Mouse (Mus musculus) left cerebral cortex, adult 8-10 months (tissue): ENCODE data around the gene Il10ra. TPM values are rescaled to one million over a fixed set of nuclear protein-coding genes. Genes with fewer than 3 reads are reported as not detected.

Experiments used
- DNase-seq, 2 experiments: peaks; one replicate each; pipeline ENCODE4 v3.0.0; 2022; ENCODE audit warnings: low spot score in 2 of 2
- total RNA-seq, 4 experiments: library from RNA; stranded (reverse); gene quantifications; 2 replicates each; pipeline ENCODE4 v1.2.4; 2022

Il10ra gene
- total RNA-seq, 4 experiments from 2014 or later, result 3.2 to 8.3 (median 4.9) TPM

DNA sequence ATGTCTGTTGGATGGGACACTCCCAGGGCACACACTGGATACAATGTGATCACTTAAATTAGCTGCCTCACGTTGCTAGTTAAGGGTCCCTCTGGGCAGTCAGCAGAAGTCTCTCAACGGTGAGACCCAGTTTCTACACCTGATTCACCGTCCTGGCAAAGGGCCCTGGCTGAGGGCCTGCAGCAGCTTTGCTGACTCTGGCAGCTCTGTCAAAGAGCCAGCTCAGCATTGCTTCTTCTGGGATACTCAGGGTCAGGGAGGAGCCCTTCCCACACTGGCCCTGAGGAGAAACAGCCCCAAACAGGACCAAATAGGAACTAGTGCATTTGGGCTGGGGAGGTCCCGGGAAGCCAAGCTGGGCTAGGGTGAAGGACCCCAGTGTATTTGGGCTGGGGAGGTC is 7.5 kb downstream of the Il10ra start:
- no peak for DNase-seq

DNA sequence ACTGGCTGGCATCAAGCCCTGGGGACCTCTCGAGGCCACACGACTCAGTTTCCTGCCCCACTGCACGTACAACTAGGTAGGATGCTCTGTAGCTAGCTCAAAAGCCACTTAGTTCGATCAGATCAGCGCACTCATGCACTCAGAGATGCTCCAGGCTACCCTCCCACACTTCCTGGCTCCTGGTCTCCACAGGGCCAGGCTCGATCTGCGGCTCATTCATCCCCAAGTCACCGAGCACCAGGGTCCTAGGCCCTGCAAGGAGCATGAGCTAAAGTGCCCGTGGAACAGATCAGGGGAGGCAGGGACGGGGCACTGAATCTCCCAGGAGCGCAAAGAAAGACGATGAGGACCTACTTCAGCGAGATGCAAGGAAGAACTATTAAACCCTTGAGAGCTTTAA is 9.9 kb downstream of the Il10ra start:
- DNase-seq, result no peak

DNA sequence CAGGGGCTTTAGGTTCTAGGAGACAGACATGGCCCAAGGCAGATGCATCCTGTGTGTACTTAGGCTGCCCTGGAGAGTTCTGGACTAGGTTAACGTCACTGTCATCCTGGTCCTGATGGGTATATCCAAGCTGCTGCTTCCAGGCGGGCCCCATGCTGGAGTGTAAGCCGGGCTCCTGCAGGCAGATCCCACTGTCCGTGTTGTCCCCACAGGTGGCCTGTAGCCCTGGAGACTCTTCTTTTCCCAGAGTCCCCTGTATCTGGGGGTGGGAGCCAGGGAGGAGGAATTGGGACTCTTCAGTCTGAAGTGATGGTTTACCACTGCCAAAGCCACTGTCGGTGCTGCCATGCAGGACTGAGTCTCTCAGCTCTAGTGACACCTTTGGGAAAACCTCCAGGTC is 13.0 kb downstream of the Il10ra start:
- no peak for DNase-seq

DNA sequence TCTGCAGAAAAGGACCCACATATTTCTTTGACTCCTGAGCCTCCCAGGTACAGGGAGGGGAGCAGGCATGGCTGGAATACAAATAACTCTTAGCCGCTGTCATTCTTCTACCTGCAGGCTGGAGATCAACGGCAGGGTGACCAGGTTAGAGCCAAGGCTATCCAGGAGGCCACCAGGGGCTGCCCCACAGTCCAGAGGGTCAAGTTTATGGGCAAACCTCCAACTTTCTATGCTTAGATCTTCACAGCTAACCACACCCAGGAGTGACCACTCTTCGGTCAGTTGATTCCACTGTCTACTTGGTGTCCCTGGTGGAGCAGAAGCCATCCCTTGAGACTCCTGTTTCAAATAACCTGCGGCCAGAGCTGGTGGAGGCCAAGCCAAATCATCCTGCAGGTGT is 13.5 kb downstream of the Il10ra start:
- no peak for DNase-seq

- no peak for DNase-seq
These were observed 14.3 kb downstream of the Il10ra start for GRCm38 (mm10) chr9:45254605-45255004.

DNA sequence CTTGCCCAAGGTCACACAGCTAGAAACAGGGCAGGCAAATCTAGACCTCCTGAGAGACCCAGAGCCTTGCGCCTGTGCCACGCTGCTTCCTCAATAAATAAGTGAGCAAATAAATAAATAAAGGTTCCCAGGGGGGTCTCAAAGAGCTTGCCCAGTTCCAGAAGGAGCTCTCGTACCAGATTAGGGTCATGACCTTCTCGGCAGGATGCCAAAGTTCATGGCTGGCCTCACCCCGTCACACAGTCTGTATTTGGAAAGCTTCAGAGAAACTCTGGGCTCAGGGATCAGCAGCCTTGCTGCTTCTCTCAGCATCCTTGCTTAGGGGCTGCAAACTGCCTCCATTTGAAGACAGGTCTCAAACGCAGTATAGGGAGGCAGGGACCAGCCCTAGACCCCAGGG is 14.9 kb downstream of the Il10ra start:
- no peak for DNase-seq

- DNase-seq, result no peak
These were observed 16.6 kb downstream of the Il10ra start for GRCm38 (mm10) chr9:45252395-45252794.

DNA sequence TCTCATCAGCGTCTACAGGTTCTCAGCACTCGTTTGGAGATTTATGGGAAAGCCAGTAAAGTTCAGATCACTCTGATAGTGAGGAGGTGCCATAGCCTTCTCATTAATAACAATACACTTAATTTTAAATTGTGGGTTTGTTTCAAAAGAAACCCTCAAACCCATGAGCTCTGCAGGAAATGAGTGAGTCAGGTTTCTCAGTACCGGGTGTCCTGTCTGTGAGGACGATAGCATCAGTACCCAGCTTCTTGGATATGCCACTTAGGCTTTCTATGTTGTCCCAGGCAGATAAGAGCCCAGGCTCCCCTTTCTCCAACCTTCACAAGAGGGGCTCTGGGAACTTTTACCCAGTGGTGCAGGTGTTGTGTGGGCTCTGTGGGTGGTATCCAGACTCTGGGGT is 17.0 kb downstream of the Il10ra start:
- DNase-seq, result no peak

GRCm38 (mm10) chr9:45251281-45251680 is 17.7 kb downstream of the Il10ra start:
- no peak for DNase-seq

- no peak for DNase-seq
These were observed 18.6 kb downstream of the Il10ra start for GRCm38 (mm10) chr9:45250306-45250705.

DNA sequence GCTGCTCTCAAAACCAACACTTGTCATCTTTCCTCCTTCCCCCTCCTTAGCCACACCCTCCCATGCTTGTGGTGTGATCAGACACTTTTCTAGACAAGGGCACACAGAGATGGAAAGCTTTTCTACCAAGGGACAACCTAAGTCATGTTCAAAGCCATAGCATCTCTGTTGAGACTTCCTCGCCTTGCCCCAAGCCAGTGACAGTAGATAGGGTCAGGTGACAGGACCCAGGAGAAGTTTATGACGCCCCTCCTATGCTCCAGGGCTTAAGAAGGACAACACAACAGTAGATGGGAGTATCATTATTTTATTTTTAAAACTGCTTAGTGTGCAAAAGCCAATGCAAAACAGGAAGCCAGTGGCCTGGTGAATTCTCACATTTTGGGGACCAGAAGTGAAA is 21.4 kb downstream of the Il10ra start:
- DNase-seq, result no peak

DNA sequence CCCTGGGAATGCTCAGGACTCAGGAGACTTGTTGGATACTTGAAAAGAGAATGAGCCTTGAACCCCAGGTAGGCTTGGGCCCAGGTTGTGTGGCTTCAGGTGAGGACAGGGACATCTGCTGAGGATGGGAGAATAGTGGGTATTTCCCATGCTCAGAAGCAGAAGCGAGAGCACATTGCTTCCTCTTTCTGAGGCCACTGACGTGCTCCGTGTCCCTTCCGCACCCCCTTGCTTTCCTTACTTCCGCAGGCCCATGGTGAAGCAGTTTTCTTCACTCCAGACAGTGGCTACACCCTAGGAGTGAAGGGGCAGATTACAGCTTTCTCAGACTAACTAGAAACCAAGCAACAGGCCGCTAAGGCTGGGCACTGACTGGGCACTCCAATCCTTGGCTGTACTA is 22.9 kb downstream of the Il10ra start:
- no peak for DNase-seq

DNA sequence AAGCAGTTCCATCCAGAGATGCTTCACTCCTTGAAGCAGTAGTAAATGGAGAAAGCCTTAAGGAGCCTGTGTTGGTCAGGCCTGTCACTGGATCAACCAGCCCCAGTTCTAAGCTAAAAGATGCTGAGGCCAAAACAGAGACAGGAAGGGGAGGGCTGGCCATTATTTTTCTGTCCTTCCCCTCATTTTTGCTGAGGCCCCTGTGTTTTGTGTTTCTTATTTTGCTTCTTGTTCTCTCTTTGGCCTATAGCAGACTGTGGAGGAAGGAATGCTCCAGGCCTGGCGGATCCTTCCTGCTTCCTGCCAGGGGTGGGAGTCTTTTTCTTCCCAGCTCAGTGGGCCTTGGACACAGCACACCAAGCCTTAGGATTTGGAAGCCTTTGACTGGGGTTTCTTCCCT is 23.5 kb downstream of the Il10ra start:
- no peak for DNase-seq

GRCm38 (mm10) chr9:45241397-45241796 is 27.6 kb downstream of the Il10ra start:
- DNase-seq, result no peak

DNA sequence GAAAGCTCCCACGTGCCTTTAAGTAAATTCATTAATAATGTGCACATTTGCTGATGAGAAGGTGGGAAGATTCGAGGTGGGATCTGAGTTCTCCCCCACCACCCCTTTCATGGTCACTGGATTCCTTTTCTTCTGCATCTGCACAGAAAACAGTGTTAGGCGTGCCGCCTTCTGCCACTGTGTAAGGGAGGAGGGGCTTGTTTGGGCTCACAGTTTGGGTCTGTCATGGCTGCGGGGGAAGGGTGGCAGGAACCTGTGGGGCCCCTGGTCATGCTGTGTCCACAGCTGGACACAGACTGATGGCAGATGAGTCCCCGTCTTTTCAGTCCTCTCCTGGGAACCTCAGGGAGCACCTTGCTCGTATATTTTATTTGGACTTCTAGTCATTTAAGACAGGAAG is 32.2 kb downstream of the Il10ra start:
- no peak for DNase-seq

DNA sequence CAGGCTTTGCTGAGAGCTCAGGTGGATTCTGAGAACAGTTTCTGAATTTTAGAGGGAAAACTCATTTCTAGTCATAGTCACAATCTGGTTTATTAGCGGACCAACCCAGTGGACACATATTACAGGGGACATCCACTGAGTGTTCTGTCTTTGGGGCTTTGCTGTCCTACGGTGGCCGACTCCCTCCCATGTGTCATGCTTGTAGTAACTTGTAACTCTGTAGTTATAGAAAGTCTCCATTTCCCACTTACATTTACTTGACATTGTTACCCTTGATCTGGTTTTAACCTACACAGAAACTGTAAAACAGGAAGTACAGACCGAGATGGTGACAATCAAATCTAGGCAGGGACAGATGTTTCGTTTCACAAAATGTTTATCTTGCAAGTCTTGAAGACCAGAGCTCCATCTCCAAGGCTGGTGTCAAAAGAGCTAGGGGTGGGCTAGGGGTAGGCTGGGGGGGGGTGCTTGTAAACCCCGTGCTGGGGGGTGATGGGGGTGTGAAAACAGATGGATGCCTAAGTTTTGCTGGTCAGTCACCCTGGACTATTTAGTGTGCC is 33.2 kb downstream of the Il10ra start:
- DNase-seq, result no peak

- no peak for DNase-seq
These were observed 39.6 kb downstream of the Il10ra start for GRCm38 (mm10) chr9:45229359-45229758.

DNA sequence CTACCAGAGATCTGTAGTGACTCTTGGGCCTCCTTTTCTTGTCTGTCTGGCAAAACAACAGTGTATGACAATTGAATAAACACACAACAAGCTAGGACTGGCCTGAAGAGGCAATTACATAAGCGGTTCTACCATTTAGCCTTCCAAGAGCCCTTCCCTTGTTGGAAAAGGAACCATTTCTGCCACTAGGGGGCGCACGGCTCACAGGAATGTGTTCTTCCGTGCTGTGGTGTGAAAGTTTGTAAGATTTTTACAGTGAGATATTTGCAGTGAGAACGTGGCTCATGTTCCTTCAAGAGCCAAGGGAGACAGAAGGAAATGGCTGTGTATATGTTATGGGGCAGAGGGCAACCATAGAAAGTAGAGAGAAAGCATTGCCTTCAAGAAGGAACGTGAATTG is 47.4 kb downstream of the Il10ra start:
- peak; percentile 77 to 90 for DNase-seq

DNA sequence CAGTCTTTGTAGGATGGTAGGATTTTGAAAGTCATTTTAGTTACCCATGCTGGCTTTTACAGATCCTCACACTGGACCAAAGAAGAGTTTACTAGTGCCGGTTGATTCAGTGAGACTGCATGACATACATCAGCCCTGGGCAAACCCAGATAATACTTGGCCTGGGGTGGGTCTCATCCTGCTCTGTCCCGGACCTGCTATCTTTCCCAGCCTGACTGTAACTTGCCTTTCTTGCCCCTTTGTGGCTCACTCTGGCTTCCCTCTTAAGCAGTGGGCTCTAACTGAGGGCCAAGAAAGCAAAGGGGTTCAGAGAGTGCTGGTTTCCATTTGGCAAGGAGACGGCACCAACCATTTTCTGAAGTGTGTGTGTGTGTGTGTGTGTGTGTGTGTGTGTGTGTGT is 49.3 kb downstream of the Il10ra start:
- DNase-seq, result no peak

DNA sequence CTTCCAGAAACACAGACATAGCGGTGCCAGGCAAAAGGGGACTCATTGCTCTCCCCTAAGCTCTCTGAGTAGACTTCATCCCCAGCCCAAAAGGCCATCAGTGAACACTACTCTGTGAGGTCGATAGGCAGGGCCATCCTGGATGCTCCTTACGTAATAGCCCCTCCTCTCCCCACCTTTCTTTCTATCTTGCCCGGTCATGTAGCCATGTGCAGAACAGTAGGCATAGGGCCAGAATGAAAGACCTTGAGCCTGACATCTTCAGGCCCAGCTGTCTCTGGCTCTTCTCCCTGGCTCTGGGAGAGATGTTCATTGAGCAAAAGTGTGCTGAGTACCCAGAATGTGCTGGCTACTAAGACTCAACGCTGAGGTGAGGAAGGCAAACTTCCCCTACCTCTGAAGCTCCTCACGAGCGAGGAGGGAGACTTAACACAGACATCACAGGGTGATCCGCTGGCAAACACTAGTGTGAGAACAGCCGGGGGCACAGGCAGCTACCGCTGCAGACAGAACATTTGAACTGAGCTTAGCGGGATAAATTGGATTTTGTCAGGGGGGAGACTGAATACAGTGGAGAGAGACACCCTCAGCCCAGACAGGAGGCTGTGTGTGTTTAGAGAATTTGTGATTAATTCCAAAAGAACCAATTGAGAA is 53.3 kb downstream of the Il10ra start:
- no peak for DNase-seq

DNA sequence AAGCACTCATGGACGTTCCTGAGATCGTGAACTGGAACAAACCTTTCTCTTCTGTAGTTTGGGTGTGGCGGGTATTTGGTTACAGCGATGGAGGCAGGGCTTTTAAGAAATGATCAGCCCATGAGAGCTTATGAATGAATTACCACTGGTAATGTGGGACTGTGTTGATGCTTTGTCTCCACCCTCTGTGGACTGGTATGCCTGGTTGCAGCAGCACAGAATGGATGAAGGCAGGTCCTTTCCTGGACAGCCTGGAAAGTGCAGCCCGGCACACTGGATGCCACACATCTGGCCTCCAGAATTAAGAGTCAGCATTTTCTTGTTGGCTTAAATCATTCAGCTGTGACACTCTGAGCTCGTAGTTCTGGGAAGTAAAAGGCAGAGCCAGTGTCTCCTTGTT is 56.9 kb downstream of the Il10ra start:
- no peak for DNase-seq

DNA sequence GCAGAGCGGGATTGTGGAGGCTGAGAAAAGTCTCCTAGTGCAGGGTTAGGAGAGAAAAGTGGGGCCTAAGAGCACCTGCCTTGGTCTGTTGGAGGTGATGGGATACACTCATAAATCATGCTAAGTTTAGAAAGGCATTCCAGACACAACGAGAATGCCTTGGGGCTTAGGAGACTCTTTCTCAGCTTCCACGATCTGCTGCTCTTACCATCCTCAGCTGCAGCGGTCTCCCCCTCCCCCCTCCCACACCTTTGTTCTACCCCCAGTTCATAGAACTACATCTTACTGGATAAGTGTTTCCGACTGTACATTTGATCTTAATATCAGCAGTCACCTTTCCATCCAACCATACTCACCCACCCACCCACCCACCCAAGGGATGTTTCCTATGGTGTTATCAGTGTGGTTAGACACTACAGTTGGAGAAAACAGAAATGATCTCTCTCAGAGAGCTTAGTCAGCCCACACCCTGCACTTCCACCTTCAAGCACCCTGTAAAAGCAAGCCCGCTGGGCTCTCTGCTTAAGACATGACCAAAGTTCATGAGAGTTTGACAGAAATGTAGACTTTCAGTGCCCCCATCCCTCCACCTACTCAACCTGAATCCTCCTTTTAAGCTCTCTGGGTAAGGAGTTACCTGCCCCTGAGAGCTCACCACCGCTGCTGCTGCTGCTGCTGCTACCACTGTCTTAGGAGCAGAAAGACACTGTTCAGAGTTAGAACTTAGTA is 61.8 kb downstream of the Il10ra start:
- DNase-seq, result no peak

- DNase-seq, result no peak
These were observed 62.8 kb downstream of the Il10ra start for GRCm38 (mm10) chr9:45206121-45206520.
